8 mouse cellular contexts compared by ENCODE assay signal in genomic region chr16:49907356-49907755, GRCm38 (mm10).
DNase-seq lines count a peak whose midpoint lies in the region; TF ChIP-seq lines count a peak whose summit lies in the region.

No protein-coding gene starts in this region.

- no peak overlapping the region for H3K27ac ChIP-seq in left cerebral cortex, adult 2 months

- TF ChIP-seq CTCF in left cerebral cortex, adult 2 months (IDR thresholded peaks at IDR 0.05), result no peak

- DNase-seq in kidney, postnatal 10 days, result peak; percentile 30
- DNase-seq in kidney, postnatal 14 days, result no peak
- peak; percentile 89 for DNase-seq in c-Kit-positive CD71-positive TER-119-negative erythroid progenitor cells, embryonic 14.5 days (ENCODE audit: low read depth)
- DNase-seq in heart, postnatal 10 days, result peak; percentile 59 to 63
- peak; percentile 65 for DNase-seq in lung, postnatal 25 days (ENCODE audit: low spot score)
- DNase-seq in frontal cortex, postnatal 36 days (ENCODE audit: low spot score in 2 of 2), result no peak
- no peak for DNase-seq in thymus, postnatal 14 days
- no peak for DNase-seq in left cerebral cortex, adult 2 months (ENCODE audit: extremely low spot score in 1 of 2, low spot score in 2 of 2)

- no peak overlapping the region for H3K4me3 ChIP-seq in left cerebral cortex, adult 2 months

- intact Hi-C loops in heart, postnatal 10 days (cut with DNase I), result loop anchor here (2.0 kb wide), 1 partner anchor 53 kb away; no protein-coding TSS in a partner anchor
- intact Hi-C loops in left cerebral cortex, adult 2 months (cut with DNase I), result loop anchor here (5.0 kb wide), 1 partner anchor 50 kb away; no protein-coding TSS in a partner anchor

Comparison
In these comparisons a context has a peak if more than half of its experiments do, and no peak if none do; other contexts are left out.
1. DNase-seq: peak in kidney, postnatal 10 days (single experiment), c-Kit-positive CD71-positive TER-119-negative erythroid progenitor cells, embryonic 14.5 days (single experiment), heart, postnatal 10 days (2 of 2) and lung, postnatal 25 days (single experiment); none in kidney, postnatal 14 days (single experiment), frontal cortex, postnatal 36 days (0 of 2), thymus, postnatal 14 days (single experiment) and left cerebral cortex, adult 2 months (0 of 2).